Mouse (Mus musculus): Measurements from ENCODE around the gene Olfr763. TPM values are rescaled to one million over a fixed set of nuclear protein-coding genes. Genes with fewer than 3 reads are reported as not detected.
"Not testable (repeated sequence)": the region's sequence is repeated elsewhere in the genome, so short reads cannot be mapped to it uniquely, and the experiment has no call there.

The Olfr763 gene
- polyA plus RNA-seq, 1 experiment, result not detected

GRCm38 (mm10) chr10:128980644-128981365, 29.8 kb upstream of the Olfr763 start:
- WGBS, result 76% methylated on average over 3 of the region's 3 CpGs

GRCm38 (mm10) chr10:128989131-128989530, 21.5 kb upstream of the Olfr763 start, which contains the start of gene Olfr9:
Gene Olfr9, plus strand, starts transcription at chr10:128989431.
- H3K4me1 ChIP-seq (ENCODE audit: control insufficient read depth, insufficient read depth, low read length); H3K4me3 ChIP-seq (replicated peaks; ENCODE audit: control insufficient read depth, low read depth, low read length); H3K27ac ChIP-seq (ENCODE audit: control insufficient read depth, insufficient read depth, low read depth, low read length, poor library complexity): not testable (repeated sequence)
- WGBS, result 45% methylated on average over 1 of the region's 1 CpGs

More at GRCm38 (mm10) chr10:128980644-128981365, 29.8 kb upstream of the Olfr763 start:
- Histone ChIP-seq H3K27ac (ENCODE audit: control insufficient read depth, insufficient read depth, low read depth, low read length, poor library complexity) (no peak overlapping the region), H3K4me1 (ENCODE audit: control insufficient read depth, insufficient read depth, low read length) (no peaks in the 10 kb centered on the region), H3K4me3 (replicated peaks; ENCODE audit: control insufficient read depth, low read depth, low read length) (no peak overlapping the region)
- TF ChIP-seq POLR2A (IDR thresholded peaks at IDR 0.05; ENCODE audit: borderline replicate concordance, control insufficient read depth, low read depth, low read length), result no peak
- no peak for TF ChIP-seq CTCF (IDR thresholded peaks at IDR 0.05; ENCODE audit: control insufficient read depth, insufficient read depth, low read length)

- WGBS, result 48% methylated on average over 7 of the region's 10 CpGs
- H3K4me1 ChIP-seq (ENCODE audit: control insufficient read depth, insufficient read depth, low read length); H3K27ac ChIP-seq (ENCODE audit: control insufficient read depth, insufficient read depth, low read depth, low read length, poor library complexity); H3K4me3 ChIP-seq (replicated peaks; ENCODE audit: control insufficient read depth, low read depth, low read length): not testable (repeated sequence)
Measured at GRCm38 (mm10) chr10:128990129-128990850, 20.3 kb upstream of the Olfr763 start.

GRCm38 (mm10) chr10:128990994-128991393, 19.6 kb upstream of the Olfr763 start:
- H3K27ac ChIP-seq (ENCODE audit: control insufficient read depth, insufficient read depth, low read depth, low read length, poor library complexity), result no peak overlapping the region
- TF ChIP-seq POLR2A (IDR thresholded peaks at IDR 0.05; ENCODE audit: borderline replicate concordance, control insufficient read depth, low read depth, low read length) (no peak), CTCF (IDR thresholded peaks at IDR 0.05; ENCODE audit: control insufficient read depth, insufficient read depth, low read length) (no peak)
- H3K4me1 ChIP-seq (ENCODE audit: control insufficient read depth, insufficient read depth, low read length), result no peaks in the 10 kb centered on the region

GRCm38 (mm10) chr10:128995796-128996195, 14.8 kb upstream of the Olfr763 start:
- no peak overlapping the region for H3K27ac ChIP-seq (ENCODE audit: control insufficient read depth, insufficient read depth, low read depth, low read length, poor library complexity)
- no peak overlapping the region for H3K4me3 ChIP-seq (replicated peaks; ENCODE audit: control insufficient read depth, low read depth, low read length)
- TF ChIP-seq POLR2A (IDR thresholded peaks at IDR 0.05; ENCODE audit: borderline replicate concordance, control insufficient read depth, low read depth, low read length), result no peak
- no peaks in the 10 kb centered on the region; the same call in 1 of the 2 replicates for H3K4me1 ChIP-seq (ENCODE audit: control insufficient read depth, insufficient read depth, low read length)
- WGBS, result 91% methylated on average over 1 of the region's 1 CpGs

More at GRCm38 (mm10) chr10:128990994-128991393, 19.6 kb upstream of the Olfr763 start:
- no peak overlapping the region for H3K4me3 ChIP-seq (replicated peaks; ENCODE audit: control insufficient read depth, low read depth, low read length)

GRCm38 (mm10) chr10:128996523-128997040, 14.0 kb upstream of the Olfr763 start:
- Histone ChIP-seq H3K27ac (ENCODE audit: control insufficient read depth, insufficient read depth, low read depth, low read length, poor library complexity) (no peak overlapping the region), H3K4me1 (ENCODE audit: control insufficient read depth, insufficient read depth, low read length) (no peaks in the 10 kb centered on the region; the same call in 1 of the 2 replicates), H3K4me3 (replicated peaks; ENCODE audit: control insufficient read depth, low read depth, low read length) (no peak overlapping the region)
- 65% methylated on average over 4 of the region's 4 CpGs for WGBS
- TF ChIP-seq POLR2A (IDR thresholded peaks at IDR 0.05; ENCODE audit: borderline replicate concordance, control insufficient read depth, low read depth, low read length) (no peak), CTCF (IDR thresholded peaks at IDR 0.05; ENCODE audit: control insufficient read depth, insufficient read depth, low read length) (no peak)

- no peaks in the 10 kb centered on the region for H3K4me1 ChIP-seq (ENCODE audit: control insufficient read depth, insufficient read depth, low read length)
- 79% methylated on average over 14 of the region's 14 CpGs for WGBS
Measured at GRCm38 (mm10) chr10:129004032-129004920, 6.3 kb upstream of the Olfr763 start.

GRCm38 (mm10) chr10:129011511-129011910, 920 bp downstream of the Olfr763 start:
- WGBS, result 30% methylated on average over 2 of the region's 5 CpGs
- H3K4me1 ChIP-seq (ENCODE audit: control insufficient read depth, insufficient read depth, low read length); H3K27ac ChIP-seq (ENCODE audit: control insufficient read depth, insufficient read depth, low read depth, low read length, poor library complexity); H3K4me3 ChIP-seq (replicated peaks; ENCODE audit: control insufficient read depth, low read depth, low read length): not testable (repeated sequence)

More at GRCm38 (mm10) chr10:129004032-129004920, 6.3 kb upstream of the Olfr763 start:
- Histone ChIP-seq H3K4me3 (replicated peaks; ENCODE audit: control insufficient read depth, low read depth, low read length) (no peak overlapping the region), H3K27ac (ENCODE audit: control insufficient read depth, insufficient read depth, low read depth, low read length, poor library complexity) (no peak overlapping the region)
- no peak for TF ChIP-seq POLR2A (IDR thresholded peaks at IDR 0.05; ENCODE audit: borderline replicate concordance, control insufficient read depth, low read depth, low read length)
- no peak for TF ChIP-seq CTCF (IDR thresholded peaks at IDR 0.05; ENCODE audit: control insufficient read depth, insufficient read depth, low read length)

Measured in bone marrow, adult 2 months (tissue).